Mouse (Mus musculus) myocyte (in vitro differentiated cells): ENCODE data around the gene Cnga4. TPM values are rescaled to one million over a fixed set of nuclear protein-coding genes. Genes with fewer than 3 reads are reported as not detected.
"Not testable (repeated sequence)": the region's sequence is repeated elsewhere in the genome, so short reads cannot be mapped to it uniquely, and the experiment has no call there.

Source experiments
- H3K27me3 ChIP-seq: one replicate; pipeline ENCODE4 v1.6.1; 2011; ENCODE audit not compliant: control insufficient read depth, insufficient read depth, insufficient read length
- H3K36me3 ChIP-seq: one replicate; pipeline ENCODE4 v1.6.1; 2011; ENCODE audit not compliant: control insufficient read depth, insufficient read depth
- H3K4me2 ChIP-seq: one replicate; pipeline ENCODE4 v1.6.1; 2011; ENCODE audit warnings: low read depth, control low read depth
- H3K4me3 ChIP-seq: one replicate; pipeline ENCODE4 v1.5.1; 2011; ENCODE audit warnings: mild to moderate bottlenecking, control low read depth, moderate library complexity
- H3K79me2 ChIP-seq: one replicate; pipeline ENCODE4 v1.6.1; 2011; ENCODE audit not compliant: control insufficient read depth, insufficient read depth
- H3ac ChIP-seq: one replicate; pipeline ENCODE4 v1.6.1; 2011; ENCODE audit not compliant: control insufficient read depth, insufficient read length
- CEBPB ChIP-seq: IDR thresholded peaks from 2 replicates; pipeline ENCODE4 v1.6.1; 2011; ENCODE audit warnings: mild to moderate bottlenecking, moderate library complexity; ENCODE audit not compliant: poor library complexity, insufficient read depth, severe bottlenecking
- E2F4 ChIP-seq: IDR thresholded peaks from one replicate; pipeline ENCODE4 v1.6.1; 2011; ENCODE audit warnings: mild to moderate bottlenecking, control low read depth, moderate library complexity; ENCODE audit not compliant: insufficient read depth
- MAX ChIP-seq: IDR thresholded peaks from one replicate; pipeline ENCODE4 v1.6.1; 2011; ENCODE audit warnings: low read depth, mild to moderate bottlenecking, control low read depth
- MYOD1 ChIP-seq, 3 experiments: IDR thresholded peaks; one replicate each; pipeline ENCODE4 v1.6.1; 2011; ENCODE audit warnings: control low read depth in 2 of 3, low read depth in 2 of 3, mild to moderate bottlenecking in 2 of 3, moderate library complexity in 1 of 3; ENCODE audit not compliant: insufficient read length in 2 of 3, control insufficient read depth in 1 of 3
- MYOG ChIP-seq, 3 experiments: IDR thresholded peaks; one replicate each; pipeline ENCODE4 v1.6.1; 2011; ENCODE audit warnings: control low read depth in 2 of 3, low read depth in 2 of 3, mild to moderate bottlenecking in 2 of 3; ENCODE audit not compliant: insufficient read length in 2 of 3, control insufficient read depth in 1 of 3, insufficient read depth in 1 of 3
- POLR2A ChIP-seq: IDR thresholded peaks from one replicate; pipeline ENCODE4 v1.6.1; 2011; ENCODE audit warnings: low read depth, mild to moderate bottlenecking, control low read depth, moderate library complexity; ENCODE audit not compliant: insufficient read length
- POLR2AphosphoS2 ChIP-seq: IDR thresholded peaks from one replicate; pipeline ENCODE4 v1.6.1; 2011; ENCODE audit warnings: low read depth, control low read depth; ENCODE audit not compliant: insufficient read length
- REST ChIP-seq: IDR thresholded peaks from one replicate; pipeline ENCODE4 v1.6.1; 2011; ENCODE audit warnings: mild to moderate bottlenecking, control low read depth, moderate library complexity; ENCODE audit not compliant: insufficient read depth, insufficient read length
- SRF ChIP-seq: IDR thresholded peaks from one replicate; pipeline ENCODE4 v1.6.1; 2011; ENCODE audit warnings: low read depth; ENCODE audit not compliant: control insufficient read depth, insufficient read length
- TCF12 ChIP-seq: IDR thresholded peaks from one replicate; pipeline ENCODE4 v1.6.1; 2011; ENCODE audit warnings: mild to moderate bottlenecking, control low read depth; ENCODE audit not compliant: poor library complexity, insufficient read depth, severe bottlenecking
- TCF3 ChIP-seq: IDR thresholded peaks from one replicate; pipeline ENCODE4 v1.6.1; 2011; ENCODE audit warnings: low read depth, control low read depth; ENCODE audit not compliant: insufficient read length
- USF1 ChIP-seq: IDR thresholded peaks from one replicate; pipeline ENCODE4 v1.6.1; 2011; ENCODE audit warnings: low read depth, mild to moderate bottlenecking, control low read depth, moderate library complexity
- polyA plus RNA-seq: library from polyadenylated mRNA; unstranded; fragments of >200 nt; fragmentation: generic; extraction: Trizol; gene quantifications from one replicate; pipeline ENCODE4 v1.2.1, GENCODE M21; 2012; ENCODE audit warnings: missing spikeins

The Cnga4 gene
- 0.05 TPM for polyA plus RNA-seq

DNA sequence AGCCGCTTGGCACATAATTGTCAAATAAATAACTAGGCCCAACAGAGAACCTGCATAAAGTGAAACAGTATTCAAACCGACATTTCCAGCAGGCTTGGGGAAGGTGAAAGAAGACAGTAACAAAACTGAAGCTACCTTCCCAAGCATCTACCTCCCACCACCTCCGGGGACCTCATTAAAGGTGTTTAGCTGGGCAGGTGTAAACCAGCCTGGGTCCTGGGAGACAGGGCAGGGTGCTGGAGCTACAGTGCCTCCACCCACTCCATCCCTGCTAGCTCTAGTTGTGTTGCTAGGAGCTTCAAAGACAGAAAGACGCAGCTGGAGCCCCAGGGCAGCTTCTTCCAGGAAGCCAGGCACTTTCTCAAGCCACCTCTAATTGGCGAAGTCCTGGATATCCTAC is at the start of gene Cnga4:
TSS of gene Cnga4 (plus strand) at position 301 of the 400 bp plus-strand sequence.
- H3ac ChIP-seq: no peak within 1 kb of the TSS
- peaks cover 4% of the 10 kb centered on the region for H3K79me2 ChIP-seq
- no peak within 1 kb of the TSS for H3K4me3 ChIP-seq
- TF ChIP-seq TCF12: no peak
- no peak for TF ChIP-seq E2F4
- TF ChIP-seq POLR2AphosphoS2: no peak
- TF ChIP-seq POLR2A: no peak
- no peak for TF ChIP-seq REST
- TF ChIP-seq MYOG (IDR thresholded peaks at IDR 0.05; ENCODE audit: control insufficient read depth in 1 of 3, insufficient read depth in 1 of 3, insufficient read length in 2 of 3, low read depth in 2 of 3): no peak
- no peak for TF ChIP-seq MYOD1 (IDR thresholded peaks at IDR 0.05; ENCODE audit: control insufficient read depth in 1 of 3, insufficient read length in 2 of 3, low read depth in 2 of 3)
- TF ChIP-seq CEBPB: no peak
- no peak for TF ChIP-seq TCF3
- no peak for TF ChIP-seq USF1
- no peak for TF ChIP-seq MAX
- TF ChIP-seq SRF: no peak
- H3K27me3 ChIP-seq: no peaks in the 10 kb centered on the region
- no peak within 1 kb of the TSS for H3K4me2 ChIP-seq
- no peaks in the 10 kb centered on the region for H3K36me3 ChIP-seq

DNA sequence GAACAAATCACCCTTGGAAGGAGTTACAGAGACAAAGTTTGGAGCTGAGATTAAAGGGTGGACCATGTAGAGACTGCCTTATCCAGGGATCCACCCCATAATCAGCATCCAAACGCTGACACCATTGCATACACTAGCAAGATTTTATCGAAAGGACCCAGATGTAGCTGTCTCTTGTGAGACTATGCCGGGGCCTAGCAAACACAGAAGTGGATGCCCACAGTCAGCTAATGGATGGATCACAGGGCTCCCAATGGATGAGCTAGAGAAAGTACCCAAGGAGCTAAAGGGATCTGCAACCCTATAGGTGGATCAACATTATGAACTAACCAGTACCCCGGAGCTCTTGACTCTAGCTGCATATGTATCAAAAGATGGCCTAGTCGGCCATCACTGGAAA is 48.3 kb upstream of the Cnga4 start:
- not testable (repeated sequence) for H3ac ChIP-seq, H3K36me3 ChIP-seq, H3K79me2 ChIP-seq, H3K27me3 ChIP-seq, H3K4me2 ChIP-seq, H3K4me3 ChIP-seq

DNA sequence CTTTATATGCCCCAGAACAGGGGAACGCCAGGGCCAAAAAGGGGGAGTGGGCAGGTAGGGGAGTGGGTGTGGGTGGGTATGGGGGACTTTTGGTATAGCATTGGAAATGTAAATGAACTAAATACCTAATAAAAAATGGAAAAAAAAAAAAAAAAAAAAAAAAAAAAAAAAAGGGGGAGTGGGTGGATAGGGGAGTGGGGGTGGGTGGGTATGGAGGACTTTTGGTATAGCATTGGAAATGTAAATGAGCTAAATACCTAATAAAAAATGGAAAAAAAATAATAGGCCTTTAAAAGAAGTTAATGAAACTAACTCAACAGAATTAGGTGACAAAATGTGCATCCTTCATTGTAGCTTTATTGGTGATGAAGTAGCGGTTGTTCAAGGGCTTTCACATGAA is 47.9 kb upstream of the Cnga4 start:
- H3K36me3 ChIP-seq, H3ac ChIP-seq, H3K79me2 ChIP-seq, H3K4me3 ChIP-seq, H3K27me3 ChIP-seq, H3K4me2 ChIP-seq: not testable (repeated sequence)

GRCm38 (mm10) chr7:105361713-105362112 is 42.7 kb upstream of the Cnga4 start:
- H3K36me3 ChIP-seq: no peaks in the 10 kb centered on the region
- no peaks in the 10 kb centered on the region for H3K79me2 ChIP-seq
- H3ac ChIP-seq: no peak overlapping the region
- H3K27me3 ChIP-seq: no peaks in the 10 kb centered on the region
- TF ChIP-seq TCF12: no peak
- no peak for TF ChIP-seq USF1
- no peak for TF ChIP-seq SRF
- no peak for TF ChIP-seq MYOD1 (IDR thresholded peaks at IDR 0.05; ENCODE audit: control insufficient read depth in 1 of 3, insufficient read length in 2 of 3, low read depth in 2 of 3)
- no peak for TF ChIP-seq TCF3
- no peak for TF ChIP-seq REST
- TF ChIP-seq MAX: no peak
- no peak for TF ChIP-seq CEBPB
- no peak for TF ChIP-seq MYOG (IDR thresholded peaks at IDR 0.05; ENCODE audit: control insufficient read depth in 1 of 3, insufficient read depth in 1 of 3, insufficient read length in 2 of 3, low read depth in 2 of 3)
- TF ChIP-seq E2F4: no peak
- TF ChIP-seq POLR2A: no peak
- no peak for TF ChIP-seq POLR2AphosphoS2
- no peak overlapping the region for H3K4me2 ChIP-seq
- H3K4me3 ChIP-seq: no peak overlapping the region

DNA sequence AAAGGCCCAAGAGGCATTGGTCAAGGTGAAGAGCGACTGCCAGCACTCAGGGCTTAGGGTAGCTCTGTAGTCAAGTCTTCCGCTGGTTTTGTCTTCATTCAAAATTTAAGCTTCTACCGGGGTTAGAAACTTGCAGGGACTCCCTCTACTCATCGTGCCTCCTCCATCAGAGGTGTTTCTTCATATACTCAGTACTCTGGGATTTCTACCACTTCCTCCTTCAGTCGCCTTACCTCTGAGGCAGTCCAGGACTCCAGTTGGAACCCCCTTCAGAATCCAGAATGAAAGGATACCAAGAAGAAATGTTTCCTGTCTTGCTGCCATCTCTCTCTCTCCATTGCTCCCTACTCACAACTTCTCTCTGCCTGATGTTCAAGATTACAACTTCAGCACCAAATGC is 37.1 kb upstream of the Cnga4 start:
- TF ChIP-seq MYOG (IDR thresholded peaks at IDR 0.05; ENCODE audit: control insufficient read depth in 1 of 3, insufficient read depth in 1 of 3, insufficient read length in 2 of 3, low read depth in 2 of 3): no peak
- no peak for TF ChIP-seq MAX
- no peak for TF ChIP-seq E2F4
- TF ChIP-seq TCF3: no peak
- TF ChIP-seq USF1: no peak
- TF ChIP-seq TCF12: no peak
- TF ChIP-seq POLR2A: no peak
- no peak for TF ChIP-seq SRF
- no peak for TF ChIP-seq MYOD1 (IDR thresholded peaks at IDR 0.05; ENCODE audit: control insufficient read depth in 1 of 3, insufficient read length in 2 of 3, low read depth in 2 of 3)
- TF ChIP-seq CEBPB: no peak
- no peak for TF ChIP-seq REST
- no peak for TF ChIP-seq POLR2AphosphoS2
- Histone ChIP-seq H3K27me3 (no peaks in the 10 kb centered on the region), H3K4me2 (no peak overlapping the region), H3K36me3 (no peaks in the 10 kb centered on the region), H3K4me3 (no peak overlapping the region), H3ac (no peak overlapping the region), H3K79me2 (no peaks in the 10 kb centered on the region)
